Mouse (Mus musculus): ENCODE results near the gene Fam19a4.

Gene Fam19a4

DNA sequence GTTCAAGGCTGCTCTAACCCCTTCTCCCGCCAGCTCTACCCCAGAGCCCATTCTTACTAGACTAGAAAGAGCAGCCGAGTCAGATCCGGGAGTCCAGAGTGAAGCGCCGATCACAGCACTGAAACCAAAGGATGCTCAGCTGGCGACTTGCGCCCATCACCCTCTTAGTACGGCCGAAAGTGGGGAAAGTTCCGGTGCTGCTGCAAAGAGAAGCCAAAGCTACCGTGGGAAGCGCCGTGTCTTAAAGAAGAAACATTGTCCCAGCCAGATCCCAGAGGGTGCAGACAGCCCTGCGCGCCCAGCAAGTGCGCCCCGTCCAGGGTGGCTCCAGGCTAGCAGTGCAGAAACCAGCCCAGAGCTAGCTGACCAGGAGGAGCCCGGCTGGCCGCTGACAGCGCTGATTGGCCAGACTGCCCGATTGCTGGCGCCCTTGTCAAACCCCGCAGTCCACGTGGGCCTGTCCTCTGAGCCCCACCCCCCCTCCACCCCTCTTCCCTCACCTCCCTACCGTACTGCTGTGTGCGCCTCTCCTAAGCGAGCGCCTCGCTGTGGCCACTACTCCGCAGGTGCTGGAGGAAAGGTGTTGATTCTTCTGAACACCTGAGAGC lies at the start of gene Fam19a4:
Fam19a4 (minus strand) TSS at position 340 of the 608 bp plus-strand sequence.
- DNase-seq = no peak

DNA sequence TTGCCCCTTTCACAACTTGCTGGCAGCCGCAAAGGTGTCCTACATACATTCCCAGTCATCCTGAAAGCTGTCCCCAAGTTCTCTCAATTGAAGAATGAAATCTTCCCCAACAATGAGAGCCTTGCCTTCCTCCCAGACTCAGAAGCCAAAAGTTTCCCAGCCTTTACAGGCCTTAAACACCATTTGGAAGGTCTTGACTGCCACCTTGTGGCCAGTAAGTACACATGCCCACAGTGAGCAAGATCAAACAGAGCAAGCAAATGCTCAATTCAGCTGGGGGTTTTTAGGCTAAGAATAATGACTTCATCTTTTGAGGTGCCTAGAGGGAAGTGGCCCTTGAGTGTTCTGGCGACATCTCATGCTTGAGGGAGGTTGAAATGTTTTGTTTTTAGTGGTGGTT lies 46.6 kb upstream of the Fam19a4 start:
- DNase-seq = no peak

DNA sequence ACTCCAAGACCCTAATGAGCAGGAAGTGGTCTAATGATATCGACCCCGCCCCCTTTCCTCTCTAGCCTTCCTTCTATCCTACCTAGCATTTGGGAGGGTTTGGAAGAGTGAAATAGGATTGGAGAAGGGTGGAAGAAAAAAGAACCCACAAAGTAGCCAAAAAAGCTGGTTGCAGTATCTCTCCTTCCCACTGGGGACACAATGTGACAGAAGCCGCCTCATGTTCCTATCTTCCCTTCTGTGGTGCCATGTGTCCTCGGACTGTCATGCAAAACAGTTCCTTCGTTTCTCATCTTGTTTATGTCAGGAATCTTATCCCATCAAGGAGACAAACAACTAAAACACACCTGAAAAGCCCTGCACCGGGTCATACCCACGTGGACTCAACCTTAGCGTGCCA lies 45.9 kb upstream of the Fam19a4 start:
- DNase-seq = no peak

DNA sequence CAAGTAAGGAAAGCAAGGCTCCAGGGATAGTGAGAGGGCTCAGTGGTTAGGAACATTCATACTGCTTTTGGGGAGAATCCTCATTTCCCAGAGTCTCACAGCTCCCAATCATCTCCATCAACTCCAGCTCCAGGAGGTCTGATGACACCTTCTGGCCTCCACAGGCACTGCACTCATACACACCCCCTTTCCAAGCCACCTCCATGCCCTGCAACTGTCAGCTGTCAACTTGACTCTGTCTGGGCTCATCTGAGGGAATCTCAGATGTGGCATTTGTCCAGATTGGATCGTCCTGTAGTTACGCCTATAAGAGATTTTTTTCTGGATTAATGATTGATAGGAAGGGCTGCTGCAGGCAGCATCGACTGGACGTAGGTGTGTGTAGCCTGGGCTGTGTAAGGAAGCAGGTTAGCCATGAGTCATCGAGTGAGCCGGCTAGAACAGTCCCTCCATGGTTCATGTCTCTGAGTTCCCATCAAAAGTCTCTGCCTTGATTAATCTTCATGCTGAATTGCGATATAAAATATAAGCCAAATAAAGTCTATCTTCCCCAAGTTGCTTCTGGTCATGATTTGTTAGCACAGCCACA lies 44.1 kb upstream of the Fam19a4 start:
- DNase-seq = no peak

DNA sequence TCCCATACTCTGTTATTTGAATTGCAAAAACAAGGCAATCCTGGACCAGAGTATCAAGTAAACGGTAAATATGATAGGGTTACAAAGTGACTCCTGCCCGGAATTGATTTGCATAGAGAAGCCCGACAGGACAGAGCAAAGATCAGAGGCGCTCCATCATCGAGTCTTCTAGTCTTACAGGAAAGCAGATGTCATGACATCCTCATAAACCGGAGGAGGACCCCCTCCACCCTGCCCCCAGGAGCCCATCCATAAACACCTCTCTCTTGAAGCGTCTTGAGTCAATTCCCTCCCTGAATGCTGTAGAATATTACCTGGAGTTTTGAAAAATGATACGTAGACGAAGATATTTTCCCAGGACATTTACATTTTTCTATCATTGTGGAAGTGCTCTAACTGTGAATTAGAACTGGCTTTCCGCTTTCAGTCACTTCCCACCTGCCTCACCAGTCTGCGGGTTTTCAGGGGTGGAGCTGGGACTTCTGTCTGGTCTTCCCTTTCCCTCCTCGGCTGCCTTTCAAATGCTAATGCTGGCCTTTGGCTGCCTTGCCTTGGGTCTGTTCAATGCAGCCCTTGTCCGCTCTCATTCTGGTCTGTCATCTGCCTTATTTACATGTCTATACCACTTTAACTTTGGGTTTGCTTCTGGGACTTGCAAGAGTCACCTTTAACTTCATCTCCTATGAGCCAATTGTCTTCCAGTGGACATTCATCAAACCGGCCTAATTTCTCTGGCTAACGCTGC lies 41.9 kb upstream of the Fam19a4 start:
- DNase-seq = no peak

DNA sequence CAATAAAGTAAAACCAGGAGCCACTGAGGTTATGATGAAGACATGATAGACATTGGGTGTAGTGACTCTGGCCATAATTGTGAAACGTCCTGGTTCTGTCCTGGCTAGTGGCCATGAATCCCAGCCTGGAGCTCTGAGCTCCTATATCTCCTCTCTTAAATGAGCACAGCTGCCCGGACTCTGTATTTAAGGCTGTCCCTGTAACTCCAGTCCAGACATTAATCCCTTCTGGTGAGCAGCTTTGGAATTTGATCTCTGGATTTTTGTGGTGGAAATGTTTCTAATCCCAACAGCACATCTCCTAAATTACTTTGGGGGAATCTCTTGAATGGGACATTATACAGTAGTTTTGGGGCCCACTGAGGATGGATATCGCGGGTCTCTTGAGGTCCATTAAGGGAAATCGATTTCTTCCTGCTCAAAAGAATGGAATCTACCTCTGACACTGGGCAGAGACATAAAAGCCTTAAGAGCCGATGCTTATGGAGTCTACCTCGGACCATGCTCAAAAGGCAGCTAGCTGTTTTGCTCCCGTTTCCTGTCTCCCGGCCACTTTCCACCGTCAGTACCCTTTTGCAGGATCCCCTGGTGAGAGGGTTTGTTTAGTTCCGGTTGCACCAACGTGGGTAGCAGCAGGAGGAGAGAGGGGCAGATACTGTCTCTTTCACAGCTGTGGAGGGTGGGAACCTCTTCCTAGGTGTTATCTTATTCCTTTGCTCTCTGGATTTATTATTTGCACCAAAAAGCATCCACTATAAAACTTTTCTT lies 41.2 kb upstream of the Fam19a4 start:
- DNase-seq = no peak

DNA sequence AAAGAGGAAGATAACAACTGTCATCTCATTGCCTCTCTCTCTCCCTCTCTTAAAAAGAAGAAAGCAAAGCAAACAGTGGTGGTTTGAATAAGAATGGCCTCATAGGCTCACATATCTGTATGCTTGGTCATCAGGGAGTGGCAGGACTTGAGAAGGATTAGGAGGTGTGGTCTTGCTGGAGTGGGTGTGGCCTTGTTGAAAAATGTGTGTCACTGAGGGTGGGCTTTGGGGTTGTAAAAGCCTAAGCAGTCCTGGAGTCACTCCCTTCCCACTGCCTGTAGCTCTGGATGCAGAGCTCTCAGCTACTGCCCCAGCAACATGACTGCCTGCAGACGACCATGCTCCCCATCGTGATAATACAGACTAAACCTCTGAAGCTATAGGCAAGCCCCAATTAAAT lies 22.1 kb upstream of the Fam19a4 start:
- no peak for DNase-seq

DNA sequence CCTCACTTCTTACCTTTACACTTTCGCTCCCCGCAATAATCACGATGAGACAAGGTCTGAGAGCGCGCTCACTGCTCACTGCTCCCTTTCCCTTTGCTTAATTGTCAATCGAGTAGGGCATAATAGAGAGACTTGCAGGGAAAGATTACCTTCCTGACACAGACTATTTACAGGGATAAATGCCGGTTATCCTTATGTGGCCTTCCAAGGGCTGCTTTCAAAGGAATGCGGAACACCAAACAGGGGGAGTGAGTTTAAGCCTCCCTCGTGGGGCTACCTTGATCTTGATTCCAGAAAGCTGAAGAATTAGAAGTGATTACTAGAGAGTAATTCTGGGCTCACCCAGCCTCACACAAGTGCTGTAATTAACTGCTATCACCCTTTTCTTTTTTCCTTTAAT lies 19.8 kb upstream of the Fam19a4 start:
- DNase-seq = no peak

DNA sequence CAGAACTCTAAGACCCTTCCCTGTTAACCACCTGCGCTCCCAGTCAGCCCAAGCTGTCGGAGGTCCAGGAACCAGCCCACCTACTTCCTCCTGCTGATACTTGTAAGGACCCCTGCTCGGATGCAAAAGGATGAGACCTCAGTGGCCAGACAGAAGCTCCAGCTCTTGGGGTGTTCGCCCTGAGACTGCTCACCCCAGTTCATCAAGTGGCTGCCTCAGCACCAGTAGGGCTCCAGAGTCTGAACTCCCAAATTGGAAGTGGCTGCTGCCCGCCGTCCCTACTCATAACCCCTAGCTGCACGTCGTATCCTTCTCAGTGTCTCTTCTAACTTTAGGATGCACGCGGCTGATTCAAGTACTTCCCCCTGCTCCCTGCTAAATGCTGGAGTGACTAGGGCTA lies 614 bp downstream of the Fam19a4 start:
- DNase-seq = no peak

DNA sequence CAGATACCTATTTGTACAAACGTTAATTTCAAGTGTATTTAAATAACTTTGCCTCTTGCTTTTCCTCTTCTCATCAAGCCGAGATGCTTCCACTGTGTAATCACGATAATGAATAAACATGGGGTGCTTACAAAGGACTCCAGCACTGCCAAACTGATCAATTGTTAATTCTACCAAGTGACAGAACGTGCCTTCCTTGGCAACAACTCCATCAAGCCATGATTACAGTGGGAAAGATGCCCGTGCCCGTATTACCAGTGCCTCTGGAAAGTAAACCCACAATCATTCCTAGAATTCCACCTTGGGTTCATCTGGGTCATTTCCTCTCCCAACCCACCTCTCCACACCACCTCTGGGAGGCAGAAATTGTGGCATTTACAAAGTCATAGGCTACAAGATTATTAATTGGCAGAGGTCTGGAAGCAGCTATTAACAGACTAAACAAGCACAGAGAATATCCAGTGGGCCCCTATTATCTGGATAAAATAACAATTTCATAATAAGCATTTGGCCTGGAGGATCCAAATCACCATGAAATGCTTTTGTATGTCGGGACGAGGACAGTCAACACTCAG lies 7.9 kb downstream of the Fam19a4 start:
- no peak for DNase-seq

DNA sequence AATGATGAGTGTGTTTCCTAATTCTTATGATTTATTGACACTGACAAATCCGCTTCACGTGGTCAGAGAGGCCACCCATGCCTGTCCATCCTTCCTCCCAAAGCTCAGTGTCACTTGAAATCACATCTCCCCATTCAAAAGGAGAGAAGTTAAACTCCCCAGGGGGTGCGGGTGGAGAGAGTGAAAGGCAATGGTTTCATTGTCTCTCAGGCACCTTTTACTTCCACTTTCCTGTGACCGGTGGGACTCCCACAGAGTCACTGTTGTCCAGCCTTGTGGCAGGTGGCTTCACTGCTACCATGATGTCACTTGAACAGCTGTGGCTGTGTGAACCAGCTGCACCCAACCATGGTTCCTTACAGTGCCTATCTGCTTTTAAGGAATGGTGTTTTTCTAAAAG lies 11.8 kb downstream of the Fam19a4 start:
- DNase-seq = no peak

DNA sequence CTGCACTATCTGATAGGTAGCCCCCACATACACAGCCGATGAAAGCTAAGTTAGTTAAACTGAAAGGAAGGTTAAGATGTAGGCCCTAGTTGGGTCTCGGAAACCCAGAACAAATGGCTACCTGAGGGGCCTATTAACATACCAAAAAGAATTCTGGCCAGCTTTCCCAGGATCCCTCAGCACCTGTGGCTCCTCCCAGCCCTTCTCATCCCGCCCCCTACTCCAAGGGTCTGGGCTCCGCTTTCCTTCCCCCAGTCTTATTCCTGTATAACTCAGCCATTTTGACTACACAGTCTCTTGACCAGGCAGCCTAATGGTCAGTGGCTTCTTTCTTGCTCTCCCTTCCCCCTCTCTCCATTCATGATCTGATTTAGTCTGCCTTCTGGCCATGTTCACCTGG lies 13.7 kb downstream of the Fam19a4 start:
- DNase-seq = no peak

DNA sequence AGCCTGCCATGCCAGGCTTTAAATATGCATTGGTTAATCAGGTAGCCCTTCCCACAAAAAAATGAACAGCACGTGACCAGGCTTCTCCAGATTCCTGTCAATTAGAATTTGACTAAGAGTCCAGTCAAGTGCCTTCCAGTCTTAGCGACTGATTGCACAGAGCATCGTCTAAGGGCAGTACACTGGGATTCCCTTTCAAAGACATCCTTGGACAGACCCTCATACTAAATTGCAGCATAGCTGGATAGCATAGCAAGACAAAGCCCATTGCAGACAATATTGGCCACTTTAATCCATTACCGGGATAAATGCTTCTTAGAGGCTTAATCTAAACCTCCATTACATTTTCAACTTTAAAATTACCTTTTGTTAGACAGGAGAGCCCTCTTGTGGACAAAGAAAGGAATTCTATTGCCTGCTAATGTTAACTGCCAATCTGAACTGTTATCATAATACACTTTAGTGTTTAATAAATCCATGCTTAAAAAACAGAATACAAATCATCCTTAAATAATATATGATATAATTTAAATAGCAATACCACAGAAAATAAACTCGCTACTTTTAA lies 33.0 kb downstream of the Fam19a4 start:
- no peak for DNase-seq

DNA sequence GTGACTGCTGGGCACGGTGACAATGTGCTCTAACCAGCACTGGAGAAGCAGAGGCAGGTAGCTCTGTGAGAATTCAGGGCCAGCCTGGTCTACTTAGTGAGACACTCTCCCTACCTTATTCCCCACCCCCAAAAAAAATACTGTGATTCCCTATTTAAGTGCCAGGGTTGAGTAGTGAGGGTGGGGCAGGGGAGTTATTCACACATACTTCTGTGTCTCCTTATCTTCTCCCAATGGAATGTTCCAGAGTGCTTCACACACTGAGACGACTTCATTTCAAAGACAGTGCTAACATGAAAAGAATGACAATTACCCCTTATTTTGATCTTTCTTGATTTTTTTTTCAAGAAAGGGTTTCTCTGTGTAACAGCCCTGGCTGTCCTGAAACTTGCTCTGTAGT lies 40.9 kb downstream of the Fam19a4 start:
- no peak for DNase-seq

DNA sequence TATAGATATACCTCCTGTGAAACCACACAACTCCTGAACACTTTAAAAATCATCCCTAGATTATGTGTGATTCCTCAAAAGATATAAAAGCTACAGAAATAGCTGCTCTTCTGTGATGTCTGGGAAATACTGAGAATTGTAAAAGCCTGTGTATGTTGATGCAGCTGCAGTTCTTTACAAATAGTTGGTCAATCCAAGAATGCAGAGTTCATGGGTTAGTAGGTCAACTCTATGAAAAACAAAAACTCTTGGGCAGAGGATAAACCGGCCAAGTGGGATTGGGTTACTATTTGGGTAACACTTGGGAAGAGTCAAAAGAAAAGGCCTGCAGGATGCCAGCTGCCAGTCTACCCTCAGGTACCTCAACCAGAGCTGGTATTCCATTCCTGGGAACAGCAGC lies 43.5 kb downstream of the Fam19a4 start:
- DNase-seq = no peak

DNA sequence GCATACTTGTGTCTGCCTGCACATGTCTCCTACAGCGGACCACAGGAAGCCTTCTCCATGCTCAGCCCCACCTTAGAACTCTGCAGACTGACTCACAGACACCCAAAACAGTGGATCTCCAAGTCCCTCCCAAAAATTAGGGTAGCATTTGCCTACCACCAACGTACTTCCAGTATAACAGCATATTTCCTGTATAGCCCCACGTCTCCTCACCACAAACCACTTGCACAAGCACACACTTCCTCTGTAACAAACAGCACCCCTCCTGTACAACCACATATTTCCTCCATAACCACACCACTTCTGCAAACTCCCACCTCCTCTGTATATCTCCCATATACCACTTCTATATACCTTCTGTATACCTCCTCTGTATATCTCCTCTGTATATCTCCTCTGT lies 44.2 kb downstream of the Fam19a4 start:
- no peak for DNase-seq

DNA sequence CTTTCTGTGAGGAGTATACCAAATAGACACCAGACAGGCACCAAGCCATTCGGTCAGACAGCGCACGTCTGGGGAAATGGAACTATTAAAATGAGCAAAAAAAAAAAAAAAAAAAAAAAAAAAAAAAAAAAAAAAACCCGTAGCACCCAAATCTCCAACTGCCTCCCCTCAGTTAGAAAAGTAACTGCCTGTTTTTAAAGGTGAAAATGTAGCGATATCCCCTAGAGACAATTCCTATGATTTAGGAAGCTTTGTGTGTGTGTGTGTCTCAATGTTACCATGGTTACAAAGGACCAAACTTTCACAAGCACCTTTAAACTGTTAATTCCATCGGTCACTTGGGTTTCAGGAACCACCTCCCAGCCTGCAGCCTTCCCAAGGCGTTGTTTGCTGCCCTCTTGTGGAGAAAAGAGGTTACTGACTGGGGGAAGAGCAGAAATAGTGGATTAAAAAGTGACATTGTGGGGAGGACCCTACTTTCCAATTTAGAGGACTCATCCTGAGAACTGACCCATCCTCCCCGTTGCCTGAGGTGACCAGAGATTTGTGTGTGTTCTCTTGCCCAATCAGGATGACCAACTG lies 53.6 kb downstream of the Fam19a4 start:
- peak; percentile 7 for DNase-seq

DNA sequence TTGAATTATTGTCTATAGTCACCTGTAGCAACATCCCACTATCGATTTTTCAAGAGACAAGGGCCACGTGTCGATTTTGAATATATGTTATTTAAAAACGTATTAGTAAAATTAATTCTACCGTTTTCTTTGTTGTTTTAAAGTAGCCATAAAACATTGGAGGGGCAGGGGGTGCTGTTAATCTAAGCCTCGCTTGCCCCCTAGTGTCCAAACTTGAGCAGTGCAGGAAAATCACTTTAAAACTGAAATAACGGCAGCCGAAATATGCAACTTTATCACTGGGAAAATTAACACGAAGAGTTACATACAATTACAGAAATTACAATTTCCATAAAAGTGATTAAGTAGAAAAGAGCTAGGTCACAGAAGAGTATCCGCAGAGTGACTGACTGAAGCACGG lies 55.2 kb downstream of the Fam19a4 start:
- DNase-seq = no peak

DNA sequence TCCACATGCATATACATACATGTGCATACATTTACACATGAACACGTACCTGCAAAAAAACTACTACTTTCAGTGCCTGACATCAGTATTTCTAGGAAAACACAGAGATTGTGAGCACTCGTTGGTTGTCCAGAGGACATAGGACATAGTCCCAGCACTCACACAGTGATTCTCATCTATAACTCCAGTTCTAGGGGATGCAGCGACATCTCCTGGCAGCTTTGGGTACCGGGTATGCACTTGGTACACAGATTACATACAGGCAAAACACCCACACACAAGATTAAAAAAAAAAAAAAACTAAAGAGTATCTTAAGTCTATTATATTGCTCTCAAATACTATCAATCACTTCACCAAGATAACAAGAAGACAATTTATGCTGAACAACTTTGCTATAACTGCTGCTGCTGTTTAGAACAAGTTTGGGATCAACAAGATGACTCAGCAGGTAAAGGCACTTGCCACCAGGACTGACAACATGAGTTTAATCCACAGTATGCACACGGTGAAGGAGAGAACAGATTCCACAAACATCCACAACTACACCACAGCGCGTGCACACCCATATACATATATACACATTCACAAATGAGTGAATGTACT lies 64.6 kb downstream of the Fam19a4 start:
- no peak for DNase-seq

DNA sequence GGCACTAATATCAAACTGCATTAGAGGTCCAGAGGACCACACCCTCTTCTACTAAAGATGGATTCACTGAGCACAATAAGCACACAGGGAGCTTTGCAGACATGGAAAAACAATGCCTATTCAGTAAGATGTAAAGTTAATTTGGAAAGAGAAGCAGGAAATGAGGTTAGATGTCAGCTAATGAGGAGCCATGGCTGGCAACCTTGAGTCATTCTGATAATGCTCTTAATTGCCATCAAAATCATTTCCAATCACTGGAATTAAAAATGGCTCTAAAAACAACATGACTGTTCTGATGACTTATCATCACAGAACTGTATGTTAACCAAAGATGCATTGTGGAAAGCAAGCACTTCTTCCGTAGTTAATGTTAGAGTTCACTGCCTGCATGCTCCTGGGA lies 68.5 kb downstream of the Fam19a4 start:
- no peak for DNase-seq

DNA sequence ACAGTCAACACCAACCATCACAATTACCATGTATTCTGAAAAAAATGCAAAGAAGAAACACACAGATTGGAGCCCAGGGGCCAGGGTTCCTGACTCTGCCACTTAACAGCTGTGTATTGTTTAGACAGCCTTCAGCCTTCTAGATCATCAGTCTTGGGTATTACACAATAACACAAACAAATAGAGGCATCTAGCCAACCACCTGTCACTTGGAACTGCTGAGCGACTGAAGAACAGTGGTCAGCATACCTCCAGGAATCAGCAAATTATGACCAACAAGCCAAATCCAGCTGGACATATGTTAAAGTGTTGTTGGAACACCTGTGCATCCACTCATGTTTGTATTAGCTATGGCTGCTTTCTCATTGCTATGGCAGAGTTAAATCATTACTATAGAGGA lies 82.7 kb downstream of the Fam19a4 start:
- no peak for DNase-seq

DNA sequence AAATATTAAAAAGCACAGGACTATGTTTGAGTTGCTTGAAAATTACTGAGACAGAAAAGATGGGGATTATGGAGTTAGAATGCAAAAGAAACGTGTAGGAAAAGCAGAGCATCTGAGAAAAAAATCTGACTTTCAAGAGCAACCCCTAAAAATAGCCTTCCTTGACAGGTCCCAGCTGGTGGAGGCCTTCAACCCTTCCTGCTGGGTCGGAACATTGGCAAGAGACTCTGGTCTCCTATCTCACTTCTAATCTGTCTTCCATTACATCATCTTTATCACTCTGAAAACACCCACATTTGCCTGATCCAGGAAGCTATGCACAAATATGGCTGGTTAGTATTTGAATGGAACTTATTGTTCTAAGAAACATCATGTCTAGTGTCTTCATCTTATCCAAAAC lies 115.4 kb downstream of the Fam19a4 start:
- DNase-seq = peak; percentile 2

Data from cerebellum, adult 11-12 months (tissue).